Mouse (Mus musculus): Measurements from ENCODE around the gene Mrpl14. TPM values are rescaled to one million over a fixed set of nuclear protein-coding genes. Genes with fewer than 3 reads are reported as not detected.

Gene Mrpl14
- total and polyA plus RNA-seq, 2 experiments from 2014 or later = 25.3 to 98.6 TPM

- WGBS = 85% methylated on average over 4 of the region's 4 CpGs
- no peaks in the 10 kb centered on the region for H3K9me3 ChIP-seq (ENCODE audit: low read length)
Observed at GRCm38 (mm10) chr17:45730696-45731095, 44.6 kb downstream of the Mrpl14 start.

GRCm38 (mm10) chr17:45731172-45731864 is 45.2 kb downstream of the Mrpl14 start:
- peaks cover 22% of the 10 kb centered on the region for H3K4me1 ChIP-seq (ENCODE audit: insufficient read depth)
- TF ChIP-seq CTCF (IDR thresholded peaks at IDR 0.05; ENCODE audit: low read depth) = peak; percentile 97
- H3K36me3 ChIP-seq (ENCODE audit: insufficient read depth) = no peaks in the 10 kb centered on the region
- 18% methylated on average over 9 of the region's 9 CpGs for WGBS
- no peak overlapping the region for H3K27ac ChIP-seq (ENCODE audit: low read depth, low read length)
- no peak overlapping the region for H3K4me2 ChIP-seq (ENCODE audit: low read depth)
- H3K4me3 ChIP-seq (ENCODE audit: low read depth, low read length) = no peak overlapping the region
- peak; percentile 93 for DNase-seq
- peak; percentile 53 for ATAC-seq
- no peaks in the 10 kb centered on the region for H3K27me3 ChIP-seq (ENCODE audit: insufficient read depth, low read length)
- no peak overlapping the region for H3K9ac ChIP-seq
- H3K9me3 ChIP-seq (ENCODE audit: low read length) = no peaks in the 10 kb centered on the region

More at GRCm38 (mm10) chr17:45730696-45731095, 44.6 kb downstream of the Mrpl14 start:
- H3K27me3 ChIP-seq (ENCODE audit: insufficient read depth, low read length) = no peaks in the 10 kb centered on the region
- no peaks in the 10 kb centered on the region for H3K36me3 ChIP-seq (ENCODE audit: insufficient read depth)
- H3K9ac ChIP-seq = no peak overlapping the region
- TF ChIP-seq CTCF (IDR thresholded peaks at IDR 0.05; ENCODE audit: low read depth) = no peak
- no peak for DNase-seq
- no peak overlapping the region for H3K4me2 ChIP-seq (ENCODE audit: low read depth)
- peaks cover 16% of the 10 kb centered on the region for H3K4me1 ChIP-seq (ENCODE audit: insufficient read depth)
- ATAC-seq = no peak
- no peak overlapping the region for H3K27ac ChIP-seq (ENCODE audit: low read depth, low read length)
- no peak overlapping the region for H3K4me3 ChIP-seq (ENCODE audit: low read depth, low read length)

- Histone ChIP-seq H3K4me3 (ENCODE audit: low read depth, low read length) (peak overlapping the region; percentile 36; the same call in 1 of the 2 replicates), H3K27me3 (ENCODE audit: insufficient read depth, low read length) (no peaks in the 10 kb centered on the region), H3K4me1 (ENCODE audit: insufficient read depth) (peaks cover 28% of the 10 kb centered on the region), H3K9me3 (ENCODE audit: low read length) (no peaks in the 10 kb centered on the region), H3K27ac (ENCODE audit: low read depth, low read length) (no peak overlapping the region), H3K36me3 (ENCODE audit: insufficient read depth) (no peaks in the 10 kb centered on the region), H3K9ac (no peak overlapping the region), H3K4me2 (ENCODE audit: low read depth) (peak overlapping the region; percentile 91)
- TF ChIP-seq CTCF (IDR thresholded peaks at IDR 0.05; ENCODE audit: low read depth) = no peak
- WGBS = 28% methylated on average over 17 of the region's 19 CpGs
- ATAC-seq = peak; percentile 2; the same call in 1 of the 2 replicates
- no peak for DNase-seq
Observed at GRCm38 (mm10) chr17:45733038-45733734, 47.1 kb downstream of the Mrpl14 start.

- peak; percentile 44 for ATAC-seq
- H3K4me3 ChIP-seq (ENCODE audit: low read depth, low read length) = peak within 1 kb of the TSS; percentile 36
- H3K27ac ChIP-seq (ENCODE audit: low read depth, low read length) = peak within 1 kb of the TSS; percentile 29; the same call in 1 of the 2 replicates
- no peaks in the 10 kb centered on the region for H3K27me3 ChIP-seq (ENCODE audit: insufficient read depth, low read length)
- peaks cover 28% of the 10 kb centered on the region for H3K4me1 ChIP-seq (ENCODE audit: insufficient read depth)
- 0 out of 2 replicates have a peak, but pooled peaks have one; percentile 3 for TF ChIP-seq CTCF (IDR thresholded peaks at IDR 0.05; ENCODE audit: low read depth)
- WGBS = under 1% methylated on average over 41 of the region's 41 CpGs
- peak within 1 kb of the TSS; percentile 91 for H3K4me2 ChIP-seq (ENCODE audit: low read depth)
- DNase-seq = peak; percentile 79
- H3K9me3 ChIP-seq (ENCODE audit: low read length) = no peaks in the 10 kb centered on the region
- peak within 1 kb of the TSS; percentile 51 for H3K9ac ChIP-seq
- no peaks in the 10 kb centered on the region for H3K36me3 ChIP-seq (ENCODE audit: insufficient read depth)
Observed at GRCm38 (mm10) chr17:45733735-45734301, 47.7 kb downstream of the Mrpl14 start, which contains the start of gene 1600014C23Rik. Gene 1600014C23Rik, minus strand, starts transcription at chr17:45733844.

- peak overlapping the region; percentile 91 for H3K4me2 ChIP-seq (ENCODE audit: low read depth)
- H3K9me3 ChIP-seq (ENCODE audit: low read length) = no peaks in the 10 kb centered on the region
- peaks cover 28% of the 10 kb centered on the region for H3K4me1 ChIP-seq (ENCODE audit: insufficient read depth)
- DNase-seq (no peak), ATAC-seq (no peak)
- no peaks in the 10 kb centered on the region for H3K27me3 ChIP-seq (ENCODE audit: insufficient read depth, low read length)
- WGBS = 7% methylated on average over 3 of the region's 3 CpGs
- H3K27ac ChIP-seq (ENCODE audit: low read depth, low read length) = 0 out of 2 replicates have a peak overlapping the region, but pooled peaks have one; percentile 29
- peak overlapping the region; percentile 36 for H3K4me3 ChIP-seq (ENCODE audit: low read depth, low read length)
- peak overlapping the region; percentile 51 for H3K9ac ChIP-seq
- H3K36me3 ChIP-seq (ENCODE audit: insufficient read depth) = no peaks in the 10 kb centered on the region
- TF ChIP-seq CTCF (IDR thresholded peaks at IDR 0.05; ENCODE audit: low read depth) = no peak
Observed at GRCm38 (mm10) chr17:45734333-45734732, 48.2 kb downstream of the Mrpl14 start.

GRCm38 (mm10) chr17:45734881-45735280 is 48.8 kb downstream of the Mrpl14 start:
- H3K9me3 ChIP-seq (ENCODE audit: low read length) = no peaks in the 10 kb centered on the region
- no peak for DNase-seq
- ATAC-seq = no peak
- 57% methylated on average over 4 of the region's 4 CpGs for WGBS
- no peak overlapping the region for H3K4me3 ChIP-seq (ENCODE audit: low read depth, low read length)
- no peak overlapping the region for H3K27ac ChIP-seq (ENCODE audit: low read depth, low read length)
- no peaks in the 10 kb centered on the region for H3K27me3 ChIP-seq (ENCODE audit: insufficient read depth, low read length)
- TF ChIP-seq CTCF (IDR thresholded peaks at IDR 0.05; ENCODE audit: low read depth) = no peak
- H3K36me3 ChIP-seq (ENCODE audit: insufficient read depth) = no peaks in the 10 kb centered on the region
- peaks cover 28% of the 10 kb centered on the region for H3K4me1 ChIP-seq (ENCODE audit: insufficient read depth)
- no peak overlapping the region for H3K9ac ChIP-seq
- H3K4me2 ChIP-seq (ENCODE audit: low read depth) = no peak overlapping the region

Data from forebrain, postnatal 0 days (tissue).